Mouse (Mus musculus) cerebellum, adult (tissue): ENCODE measurements around the gene Myo1d.

Source experiments
- ATAC-seq: cut with Nextera tagmentation; 2 replicates; pipeline ENCODE4 v1.9.2; 2017; ENCODE audit warnings: mild to moderate bottlenecking, moderate library complexity, mixed read lengths; ENCODE audit not compliant: insufficient number of reproducible peaks, low FRiP score, low TSS enrichment

Myo1d gene

DNA sequence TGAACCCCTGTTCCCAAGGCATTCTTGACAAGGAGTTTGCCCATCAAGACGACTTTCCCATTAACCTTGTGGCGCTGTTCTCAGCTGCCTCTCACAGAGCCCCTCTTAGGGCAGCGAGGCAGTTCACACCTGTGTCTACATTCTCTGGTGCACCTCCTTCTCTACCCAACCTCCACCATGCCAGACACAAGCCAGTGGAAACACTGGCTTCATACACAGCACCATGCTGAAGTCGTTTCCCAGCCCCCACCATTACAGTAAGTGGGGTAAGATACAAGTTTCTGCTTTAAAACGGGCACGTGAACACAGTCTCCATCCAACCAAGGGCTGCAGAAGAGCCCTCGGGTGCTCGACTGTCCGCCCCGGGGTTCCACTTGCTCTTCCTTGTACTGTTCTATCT lies 269.7 kb downstream of the Myo1d start:
- ATAC-seq: no peak

DNA sequence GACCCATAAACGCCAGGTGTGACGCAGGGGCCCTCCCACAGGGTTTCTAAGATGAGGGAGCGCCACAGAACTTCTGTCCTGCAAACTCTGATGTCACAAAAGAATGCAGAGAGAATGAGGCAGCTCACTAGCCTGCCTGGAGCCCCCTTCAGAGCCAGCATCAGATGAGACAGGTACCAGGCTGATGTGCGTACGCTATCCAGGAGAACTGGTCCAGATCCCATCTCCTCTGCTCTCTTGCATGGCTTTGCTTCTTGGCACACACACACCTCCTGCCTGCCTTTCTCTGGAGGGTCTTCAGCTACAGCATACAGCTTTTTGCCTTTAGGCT lies 270.7 kb downstream of the Myo1d start:
- no peak for ATAC-seq

DNA sequence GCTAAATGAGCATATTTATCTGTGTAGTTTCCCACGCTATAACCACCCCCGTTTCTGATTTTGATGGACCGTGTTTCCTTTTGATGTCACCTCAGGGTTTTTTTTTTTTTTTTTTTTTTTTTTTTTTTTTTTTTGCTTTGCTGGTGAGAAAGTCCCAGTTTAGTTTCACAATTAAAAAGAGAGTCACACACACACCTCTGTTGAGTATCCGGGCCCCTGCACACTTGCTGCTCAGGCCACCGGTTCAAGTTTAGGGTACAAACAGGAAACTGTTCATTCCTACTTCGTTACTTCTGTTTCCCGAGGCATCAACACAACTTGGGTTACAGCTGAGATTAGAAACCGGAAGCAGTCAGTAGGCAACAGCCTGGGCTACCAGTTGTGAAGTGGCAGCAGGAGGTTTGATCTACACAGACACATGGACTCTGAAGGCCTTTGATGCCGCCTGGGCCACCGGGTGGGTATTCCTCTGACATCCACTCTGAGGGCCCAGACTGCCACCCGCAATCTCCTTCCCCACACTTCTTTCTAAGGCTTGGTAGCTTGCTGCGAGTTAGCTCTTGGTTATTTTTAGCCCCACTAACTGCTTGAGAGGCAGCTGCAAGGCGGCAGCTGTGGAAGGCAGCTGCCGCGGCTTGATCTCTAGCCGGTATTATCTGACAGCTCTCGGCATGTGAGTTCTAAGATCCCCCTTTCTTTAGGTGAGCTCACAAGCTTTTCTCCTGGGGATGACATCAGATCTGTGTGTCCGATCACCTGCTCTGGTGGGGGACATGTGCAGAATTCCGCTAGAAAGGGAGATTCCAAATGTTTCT lies 271.3 kb downstream of the Myo1d start:
- no peak for ATAC-seq

DNA sequence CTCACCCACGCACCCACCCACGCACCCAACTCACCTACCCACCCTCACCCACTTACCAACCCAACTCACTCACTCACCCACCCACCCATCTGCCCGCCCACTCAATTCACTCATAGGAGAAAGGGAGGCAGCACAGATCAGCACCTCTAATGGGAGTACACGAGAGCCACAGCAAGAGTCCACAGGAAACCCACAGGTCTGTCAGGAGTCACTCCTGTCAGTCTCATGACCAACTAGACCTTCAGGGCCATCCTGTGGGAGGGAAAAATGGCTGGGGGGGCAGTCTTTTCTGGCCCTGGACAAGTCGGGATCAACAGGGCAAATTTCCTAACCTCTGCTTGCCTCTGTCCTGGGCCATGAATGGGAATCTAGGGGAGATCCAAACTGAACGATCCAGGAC lies 272.0 kb downstream of the Myo1d start:
- no peak for ATAC-seq

DNA sequence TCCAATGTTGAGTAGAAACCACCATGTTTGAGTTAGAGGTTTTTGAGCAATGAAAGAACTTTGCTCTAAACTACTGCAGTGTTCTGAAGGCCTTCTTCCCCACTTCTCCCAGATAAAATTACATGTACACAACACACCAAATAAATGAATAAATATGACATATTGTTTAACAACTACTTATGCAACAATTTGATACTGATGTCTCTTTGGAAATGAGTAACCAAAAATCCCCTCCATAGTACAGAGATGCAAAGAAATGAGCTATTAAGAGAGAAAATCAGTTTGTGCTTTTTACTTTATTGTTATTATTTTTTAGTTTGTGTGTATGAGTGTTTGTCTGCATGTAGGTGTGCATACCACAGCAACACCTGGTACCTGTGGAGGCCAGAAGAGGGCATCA lies 273.3 kb downstream of the Myo1d start:
- ATAC-seq: no peak

DNA sequence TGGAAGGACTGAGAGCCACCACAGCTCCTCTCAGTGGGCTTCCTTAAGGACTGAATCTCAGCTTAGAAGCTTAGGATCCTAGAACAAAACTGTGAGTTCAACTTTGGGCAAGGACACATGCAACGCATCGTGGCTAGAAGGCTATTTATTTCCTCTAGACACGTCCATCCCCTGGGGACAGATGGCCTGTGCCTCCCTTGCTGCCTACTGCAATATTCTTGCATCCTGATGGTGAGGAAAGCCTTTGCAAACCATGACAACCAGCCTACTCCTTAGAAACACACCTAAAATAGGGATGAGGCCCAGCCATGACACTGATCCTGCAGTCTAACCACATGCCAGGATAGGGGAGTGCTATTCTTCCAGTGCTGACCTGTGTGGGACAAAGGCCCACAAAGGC lies 274.2 kb downstream of the Myo1d start:
- no peak for ATAC-seq

DNA sequence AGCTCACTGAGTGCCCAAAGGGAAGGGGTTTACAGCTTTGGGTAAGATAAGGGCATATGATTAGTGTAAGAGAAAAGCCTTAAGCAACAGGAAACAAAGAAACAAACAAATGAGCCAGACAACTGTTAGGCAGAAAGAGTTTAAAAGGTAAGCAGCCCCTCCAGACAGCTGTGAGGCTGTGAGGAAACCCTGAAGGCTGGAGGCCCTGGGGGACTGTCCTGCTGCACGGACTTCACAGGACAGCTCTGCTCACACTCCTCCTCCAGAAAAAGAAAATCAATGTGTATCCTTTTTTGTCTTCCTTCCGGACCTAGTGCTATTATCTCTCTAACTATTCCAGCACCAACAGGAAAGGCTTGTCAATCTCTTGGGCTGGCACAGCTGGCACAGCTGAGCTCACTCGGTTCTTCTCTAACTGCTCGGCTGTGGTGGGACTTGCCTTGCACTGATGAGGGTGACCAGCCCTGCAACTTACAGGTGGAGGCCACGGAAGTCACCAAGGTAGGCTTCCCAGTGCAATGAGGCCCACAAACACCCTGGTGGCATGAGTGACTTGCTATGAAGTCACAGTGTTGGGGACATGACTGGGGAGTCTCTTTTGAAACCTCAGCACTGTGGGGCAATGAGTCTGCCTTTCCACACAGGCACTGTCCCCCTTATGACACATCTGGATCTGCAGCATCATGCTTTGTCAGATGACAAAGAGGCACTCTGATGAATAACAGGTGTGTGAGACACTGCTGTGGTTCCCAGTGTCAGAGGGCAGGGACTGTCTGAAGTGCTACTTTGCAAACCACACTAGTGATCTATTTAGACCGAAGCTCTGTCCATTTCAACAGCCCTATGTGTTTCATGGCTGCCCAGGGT lies 275.1 kb downstream of the Myo1d start:
- no peak for ATAC-seq

DNA sequence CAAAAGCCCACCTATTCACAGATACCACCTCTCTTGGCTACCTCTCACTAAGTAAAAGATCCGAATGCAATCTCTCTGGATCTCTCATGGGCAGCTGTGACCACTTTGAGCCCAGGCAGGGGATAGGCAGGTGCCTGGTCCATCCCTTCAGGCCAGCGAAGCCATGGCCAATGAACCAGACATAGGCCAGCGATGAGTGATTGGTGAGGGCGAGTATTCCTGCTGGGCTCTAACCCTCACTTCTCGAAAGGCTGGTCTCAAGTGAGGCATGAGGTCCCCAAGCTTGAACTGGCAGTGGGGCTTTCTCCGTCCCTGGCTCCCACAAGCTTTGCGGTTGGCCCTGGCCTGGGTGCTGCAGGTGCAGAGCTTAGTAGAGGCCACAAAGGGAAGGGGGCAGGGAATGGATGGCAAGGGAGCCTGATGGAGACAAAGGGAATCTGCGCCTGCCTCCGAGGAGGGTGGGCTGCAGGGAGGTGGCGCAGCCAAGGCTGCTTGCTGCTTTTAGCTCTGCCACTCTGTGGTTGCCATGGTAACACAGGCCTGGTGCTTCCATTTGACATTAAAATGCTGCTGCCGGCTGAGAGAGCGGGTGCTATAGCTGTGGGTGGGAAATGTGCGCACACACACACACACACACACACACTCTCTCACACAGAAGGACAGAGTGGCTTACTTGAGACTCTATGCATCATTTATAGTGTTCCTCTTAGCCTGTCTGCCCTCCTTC lies 275.9 kb downstream of the Myo1d start:
- no peak; the same call in 1 of the 2 replicates for ATAC-seq

DNA sequence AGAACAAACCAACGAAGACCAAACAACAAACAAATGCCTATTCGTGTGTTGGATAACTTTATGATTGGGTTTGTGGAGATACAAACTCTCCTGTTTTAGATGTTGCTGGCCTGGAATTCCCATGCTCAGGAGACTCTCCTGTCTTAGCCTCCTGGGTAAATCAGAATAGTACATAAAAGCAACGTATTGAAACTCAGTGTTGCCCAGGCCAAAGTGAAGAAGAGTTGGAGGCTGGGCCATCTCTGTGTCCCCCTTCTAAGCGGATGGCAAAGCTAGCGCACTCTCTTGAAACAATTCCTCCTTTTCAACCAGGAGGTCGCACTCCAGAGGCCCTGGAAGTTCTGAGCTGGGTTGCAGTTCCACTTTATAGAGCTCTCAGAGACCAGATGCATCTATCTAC lies 276.5 kb downstream of the Myo1d start:
- no peak for ATAC-seq

DNA sequence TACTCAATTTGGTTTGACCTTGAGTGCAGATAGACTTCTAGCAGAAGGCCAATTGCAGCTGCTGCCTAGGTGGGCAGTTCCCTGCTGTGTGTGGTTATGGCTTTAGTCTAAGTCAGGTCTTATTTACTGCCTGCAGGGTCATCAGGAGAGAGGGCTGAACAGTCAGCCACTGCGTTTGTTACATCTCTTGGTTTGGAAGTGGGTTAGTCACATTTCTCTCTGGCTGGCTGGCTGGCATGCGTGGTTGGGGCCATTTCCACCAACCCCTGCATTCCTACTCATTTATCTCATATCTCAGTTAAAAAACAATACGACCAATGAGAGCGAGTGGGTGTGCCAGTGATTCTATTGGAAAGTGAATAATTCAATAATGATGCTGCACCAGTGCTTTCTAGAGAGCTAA lies 280.3 kb downstream of the Myo1d start:
- ATAC-seq: no peak

DNA sequence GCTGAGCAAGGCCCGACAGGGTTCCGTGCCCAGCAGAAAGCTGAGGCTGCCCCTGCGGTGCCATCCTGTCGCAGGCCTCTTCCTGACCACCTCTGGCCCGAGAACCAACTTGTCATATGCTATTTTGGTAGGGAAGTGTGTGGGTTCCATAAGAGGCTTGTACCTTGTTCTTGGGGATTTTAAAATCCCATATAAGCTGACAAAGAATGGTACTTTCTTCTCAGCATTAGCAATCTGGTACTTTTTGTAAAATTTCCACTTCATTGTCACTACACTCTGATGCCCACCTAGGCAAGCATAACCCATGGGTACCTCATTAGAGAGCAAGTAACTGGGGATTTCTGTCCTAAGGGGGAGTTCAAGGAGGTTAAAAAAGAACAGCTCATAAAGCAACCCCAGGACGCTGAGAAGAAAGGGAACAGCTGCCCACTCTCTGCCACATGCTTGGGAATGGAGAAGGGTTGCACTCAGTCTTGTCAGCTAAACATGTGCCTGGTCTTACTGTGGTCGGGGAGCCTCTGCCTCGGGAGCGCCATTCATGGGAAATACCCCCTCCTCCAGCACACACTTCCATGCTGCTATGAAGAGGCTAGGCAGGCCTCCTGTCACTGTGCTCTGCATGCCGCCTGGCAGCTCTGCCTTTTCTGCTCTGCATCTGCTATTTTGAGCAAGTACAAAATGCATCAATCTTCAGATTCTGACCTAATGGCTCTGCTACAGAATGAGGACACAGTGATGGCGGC lies 281.3 kb downstream of the Myo1d start:
- no peak for ATAC-seq

DNA sequence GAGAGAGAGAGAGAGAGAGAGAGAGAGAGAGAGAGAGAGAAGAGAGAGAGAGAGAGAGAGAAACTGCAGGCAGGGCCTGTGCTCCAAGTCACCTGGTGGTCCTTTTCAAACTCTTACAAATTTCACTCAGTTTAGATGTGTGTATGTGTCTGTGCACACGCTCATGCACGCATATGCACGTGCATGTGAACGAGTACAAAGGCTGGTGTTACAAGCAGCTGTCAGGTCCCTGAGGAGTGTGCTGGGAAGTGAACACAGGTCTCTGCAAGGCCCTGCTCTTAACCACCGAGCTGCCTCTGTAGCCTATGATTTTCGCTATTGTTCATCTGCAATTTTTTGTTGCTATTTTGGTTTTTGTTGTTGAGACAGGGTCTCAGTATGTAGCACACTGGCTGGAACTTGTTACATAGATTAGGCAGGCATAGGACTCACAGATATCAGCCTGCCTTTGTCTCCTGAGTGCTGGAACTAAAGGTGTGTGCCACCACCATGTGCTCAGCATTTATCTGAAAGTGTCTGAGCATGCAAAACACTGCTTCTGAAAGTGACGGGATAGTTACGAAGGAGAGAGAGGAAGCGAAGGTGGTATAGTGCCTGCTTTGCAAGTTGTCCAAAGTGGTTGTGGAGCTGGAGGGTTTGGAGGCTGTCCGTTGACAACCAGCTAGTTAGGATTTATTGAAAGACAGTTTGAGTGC lies 282.5 kb downstream of the Myo1d start:
- no peak for ATAC-seq

DNA sequence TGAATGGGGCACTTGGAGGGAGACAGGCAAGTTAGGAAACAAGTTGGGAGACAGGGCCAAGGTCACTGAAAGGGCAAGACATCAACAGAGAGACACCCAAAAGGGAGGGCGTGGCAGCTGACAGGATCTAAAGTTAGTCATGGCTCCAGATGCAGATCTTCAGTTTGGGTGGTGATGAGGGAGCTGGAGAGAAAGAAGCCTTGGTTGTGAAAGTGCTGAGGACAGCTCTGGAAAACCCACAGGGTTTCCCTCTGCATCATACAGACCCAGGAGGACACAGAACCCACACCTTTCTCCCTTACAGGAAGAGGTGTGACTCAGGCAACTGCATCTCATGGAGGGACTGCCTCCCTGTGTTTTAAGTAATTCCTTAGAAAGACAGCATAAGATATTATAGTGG lies 283.2 kb downstream of the Myo1d start:
- no peak for ATAC-seq

DNA sequence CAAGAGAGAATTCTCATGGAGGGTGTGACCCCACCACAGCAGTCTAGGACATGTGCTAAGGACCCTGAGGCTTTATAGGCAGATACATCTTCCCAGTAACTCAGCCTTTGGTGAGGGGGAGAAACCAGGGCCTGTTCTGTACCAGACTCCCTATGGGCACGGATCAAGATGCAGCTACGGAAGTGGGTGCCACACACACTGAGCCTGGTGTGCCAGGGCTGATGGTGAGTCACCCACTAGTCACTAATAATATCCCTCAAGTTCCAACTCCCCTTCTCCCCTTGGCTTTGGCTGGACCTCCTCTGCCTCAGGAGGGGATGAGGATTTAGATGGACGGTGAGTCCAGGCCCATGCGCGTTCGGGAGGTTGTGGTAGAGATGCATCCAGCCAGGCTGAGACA lies 283.9 kb downstream of the Myo1d start:
- ATAC-seq: no peak

DNA sequence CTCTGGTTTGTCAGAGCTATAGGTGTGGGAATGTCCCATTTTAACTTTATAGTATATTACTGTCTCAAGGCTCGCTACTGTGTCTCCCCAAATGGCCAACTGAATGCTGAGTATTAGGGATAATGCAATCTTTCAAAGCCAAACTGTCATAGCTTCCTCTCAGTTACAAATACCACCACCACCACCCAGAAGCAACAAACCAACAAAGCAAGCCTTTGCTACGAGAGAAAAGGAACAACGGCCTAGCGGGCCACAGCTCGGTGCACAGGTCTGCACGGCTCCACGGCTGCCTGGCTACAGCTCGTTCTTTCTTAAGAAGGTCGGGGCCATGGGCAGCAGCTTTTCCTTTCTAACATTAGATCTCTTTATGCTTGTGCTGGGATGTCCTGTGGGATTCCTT lies 285.0 kb downstream of the Myo1d start:
- ATAC-seq: no peak

DNA sequence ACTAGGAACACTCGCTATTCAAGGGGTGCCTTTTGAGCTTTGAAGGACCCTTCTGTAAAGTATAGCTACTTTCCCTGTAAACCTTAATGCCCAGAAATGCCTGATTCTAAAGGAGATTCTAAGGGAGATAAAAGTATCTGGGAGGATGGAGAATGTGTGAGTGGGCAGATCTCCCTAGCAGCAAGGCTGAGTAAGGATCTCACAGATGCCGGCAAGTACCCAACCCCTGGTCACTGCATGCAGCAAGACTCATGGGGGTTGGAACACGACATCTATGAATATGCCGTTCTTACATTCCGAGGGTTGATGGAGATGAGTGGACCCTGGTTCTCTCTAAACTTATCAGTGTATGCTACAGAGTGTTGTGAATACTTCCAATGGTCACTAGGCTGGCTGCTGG lies 286.6 kb downstream of the Myo1d start:
- ATAC-seq: no peak

DNA sequence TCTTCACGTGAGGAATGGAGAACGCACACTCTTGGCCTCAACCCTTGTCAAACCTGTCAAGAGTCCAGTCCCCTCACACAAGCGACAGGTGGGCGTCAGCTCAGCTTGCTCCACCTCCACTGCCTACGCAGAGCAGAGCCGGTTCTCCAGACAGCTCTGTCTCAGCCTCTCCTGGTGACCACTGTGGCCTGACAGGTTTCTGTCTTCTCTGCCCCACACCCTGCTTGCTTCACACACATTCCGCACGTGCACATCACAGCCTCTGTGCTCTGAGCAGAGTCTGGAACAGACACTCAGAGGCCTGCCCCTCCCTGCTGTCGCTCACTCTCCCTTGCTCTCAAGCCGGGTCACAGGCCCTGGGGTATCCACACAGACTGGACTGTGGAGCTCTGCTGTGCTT lies 289.0 kb downstream of the Myo1d start:
- ATAC-seq: no peak

DNA sequence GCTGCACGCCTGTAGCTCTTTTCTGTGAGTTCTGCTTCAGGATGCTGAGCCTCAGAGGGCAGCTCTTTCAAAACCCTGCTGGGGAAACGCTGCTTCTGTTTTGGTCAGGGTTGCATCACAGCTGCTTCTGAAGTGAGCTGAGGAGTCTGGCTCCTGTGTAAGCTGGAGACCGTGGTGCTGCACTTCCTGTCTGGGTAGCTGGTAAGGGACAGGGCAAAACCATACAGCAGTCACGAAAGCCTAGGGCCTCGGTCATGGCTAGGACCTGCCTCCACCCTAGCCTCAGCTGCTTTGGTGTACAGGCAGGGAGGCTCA lies 290.0 kb downstream of the Myo1d start:
- no peak for ATAC-seq

DNA sequence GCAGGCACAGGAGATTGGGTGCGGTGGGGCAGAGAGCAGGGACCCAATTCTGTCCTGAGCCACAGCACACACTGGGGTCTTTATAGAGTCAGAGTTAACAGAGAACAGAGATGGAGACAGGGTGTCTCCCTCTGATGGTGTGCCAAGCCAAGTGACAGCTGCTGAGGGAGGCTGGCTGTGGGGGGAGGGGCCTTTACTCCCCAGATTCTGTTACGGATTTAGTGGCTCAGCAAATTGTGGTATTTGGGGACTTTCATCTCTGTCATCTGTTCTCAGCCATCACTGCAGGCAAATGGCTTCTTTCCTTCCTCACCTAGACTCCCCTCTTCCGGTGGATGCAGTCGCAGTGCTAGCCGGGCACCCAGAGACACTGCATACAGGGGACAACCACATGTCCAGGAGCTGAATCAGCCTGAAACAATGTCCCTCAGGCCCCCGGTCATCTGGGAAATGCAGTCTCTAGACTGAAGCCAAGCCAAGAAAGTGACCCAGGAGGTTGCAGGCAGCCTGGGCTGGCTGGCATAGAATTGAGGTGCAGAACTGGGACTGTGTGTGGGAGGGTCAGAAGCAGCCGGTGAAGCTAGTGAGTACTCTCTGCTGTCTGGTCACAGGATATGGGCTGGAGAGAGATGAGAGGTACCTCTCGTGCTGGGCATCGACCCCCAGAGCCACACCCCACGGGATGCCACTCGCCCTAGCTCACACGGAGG lies 290.5 kb downstream of the Myo1d start:
- ATAC-seq: no peak
